Mouse (Mus musculus): ENCODE results near the gene Ssh2. TPM values are rescaled to one million over a fixed set of nuclear protein-coding genes. Genes with fewer than 3 reads are reported as not detected.
A peak's percentile ranks its signal among the peaks of the same experiment; 100 is the strongest.

The Ssh2 gene
- polyA plus RNA-seq, 1 experiment from 2014 or later = 7.7 TPM

GRCm38 (mm10) chr11:77486798-77487197, 270.7 kb downstream of the Ssh2 start:
- Histone ChIP-seq H3K9me3 (replicated peaks) (no peaks in the 10 kb centered on the region), H3K36me3 (peaks cover 5% of the 10 kb centered on the region; the same call in 1 of the 2 replicates), H3K4me3 (peak overlapping the region; percentile 81; the same call in 1 of the 2 replicates), H3K27me3 (ENCODE audit: low read depth, poor library complexity, severe bottlenecking) (0 out of 2 replicates have a peak, but pooled peaks cover 9% of the 10 kb centered on the region), H3K4me1 (peaks cover 74% of the 10 kb centered on the region), H3K27ac (replicated peaks) (0 out of 2 replicates have a peak overlapping the region, but pooled peaks have one; percentile 4)
- DNase-seq (ENCODE audit: low spot score) = no peak
- 83% methylated on average over 5 of the region's 5 CpGs for WGBS

DNA sequence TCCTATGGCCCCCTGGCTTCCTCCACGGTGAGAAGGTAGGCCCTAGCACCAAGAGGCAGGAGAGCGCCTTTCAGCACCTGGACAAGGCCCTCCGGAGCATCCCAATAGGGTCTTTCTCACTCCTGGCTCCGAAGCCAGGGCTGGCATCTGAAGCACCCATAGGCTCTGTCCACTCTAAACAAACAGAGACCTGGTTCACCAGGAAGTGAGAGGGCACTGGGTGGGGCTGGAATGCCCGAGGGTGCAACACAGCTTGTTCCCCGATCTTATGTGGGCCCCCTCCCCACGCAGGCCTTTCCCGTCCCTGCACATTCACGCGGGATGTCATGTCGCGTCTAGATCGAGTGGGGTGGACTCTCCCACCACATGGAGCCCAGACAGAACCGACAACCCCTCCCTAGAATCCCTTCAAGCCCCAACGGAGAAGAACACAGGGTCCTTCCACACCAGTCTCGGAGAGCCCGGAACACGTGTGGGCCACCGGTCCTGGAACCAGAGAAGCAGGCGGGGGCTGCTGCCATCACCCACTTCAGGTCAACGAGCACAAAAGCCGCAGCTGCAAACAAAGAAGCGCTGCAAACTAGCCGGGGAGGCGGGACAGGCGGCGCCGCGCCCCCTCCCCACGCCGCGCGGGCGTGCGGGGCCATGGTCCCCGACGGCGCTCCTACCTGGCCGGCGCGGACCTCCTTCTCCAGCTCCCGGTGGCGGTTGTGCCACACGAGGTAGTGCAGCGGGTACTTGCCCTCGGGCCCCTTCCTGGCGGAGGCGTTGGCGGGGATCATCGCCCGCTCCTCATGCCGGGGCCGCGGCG, 272.9 kb downstream of the Ssh2 start:
- H3K4me3 ChIP-seq = peak overlapping the region; percentile 81
- no peaks in the 10 kb centered on the region for H3K9me3 ChIP-seq (replicated peaks)
- DNase-seq (ENCODE audit: low spot score) = peak; percentile 46
- 0 out of 2 replicates have a peak, but pooled peaks cover 9% of the 10 kb centered on the region for H3K27me3 ChIP-seq (ENCODE audit: low read depth, poor library complexity, severe bottlenecking)
- 0 out of 2 replicates have a peak, but pooled peaks cover 3% of the 10 kb centered on the region for H3K36me3 ChIP-seq
- 2% methylated on average over 55 of the region's 55 CpGs for WGBS
- peaks cover 83% of the 10 kb centered on the region for H3K4me1 ChIP-seq
- peak overlapping the region; percentile 94 for H3K27ac ChIP-seq (replicated peaks)

GRCm38 (mm10) chr11:77489591-77490235, 273.6 kb downstream of the Ssh2 start, which contains the start of gene Ankrd13b:
Gene Ankrd13b (minus strand): TSS chr11:77489678.
- H3K4me3 ChIP-seq = peak within 1 kb of the TSS; percentile 81
- WGBS = 2% methylated on average over 86 of the region's 87 CpGs
- peaks cover 91% of the 10 kb centered on the region for H3K4me1 ChIP-seq

GRCm38 (mm10) chr11:77490451-77490850, 274.4 kb downstream of the Ssh2 start:
- DNase-seq (ENCODE audit: low spot score) = no peak
- Histone ChIP-seq H3K36me3 (0 out of 2 replicates have a peak, but pooled peaks cover 3% of the 10 kb centered on the region), H3K9me3 (replicated peaks) (no peaks in the 10 kb centered on the region), H3K27ac (replicated peaks) (peak overlapping the region; percentile 94; the same call in 1 of the 2 replicates), H3K4me3 (peak overlapping the region; percentile 81), H3K27me3 (ENCODE audit: low read depth, poor library complexity, severe bottlenecking) (0 out of 2 replicates have a peak, but pooled peaks cover 9% of the 10 kb centered on the region), H3K4me1 (peaks cover 92% of the 10 kb centered on the region)
- 72% methylated on average over 6 of the region's 6 CpGs for WGBS

More at GRCm38 (mm10) chr11:77489591-77490235, 273.6 kb downstream of the Ssh2 start, which contains the start of gene Ankrd13b:
- H3K36me3 ChIP-seq = 0 out of 2 replicates have a peak, but pooled peaks cover 3% of the 10 kb centered on the region
- H3K27me3 ChIP-seq (ENCODE audit: low read depth, poor library complexity, severe bottlenecking) = 0 out of 2 replicates have a peak, but pooled peaks cover 9% of the 10 kb centered on the region
- H3K9me3 ChIP-seq (replicated peaks) = no peaks in the 10 kb centered on the region
- peak within 1 kb of the TSS; percentile 94 for H3K27ac ChIP-seq (replicated peaks)
- peak; percentile 86 for DNase-seq (ENCODE audit: low spot score)

- WGBS = 2% methylated on average over 13 of the region's 13 CpGs
- H3K4me3 ChIP-seq = peak overlapping the region; percentile 81
- no peaks in the 10 kb centered on the region for H3K9me3 ChIP-seq (replicated peaks)
- H3K36me3 ChIP-seq = 0 out of 2 replicates have a peak, but pooled peaks cover 3% of the 10 kb centered on the region
- 0 out of 2 replicates have a peak, but pooled peaks cover 9% of the 10 kb centered on the region for H3K27me3 ChIP-seq (ENCODE audit: low read depth, poor library complexity, severe bottlenecking)
- peak; percentile 98 for DNase-seq (ENCODE audit: low spot score)
- peaks cover 92% of the 10 kb centered on the region for H3K4me1 ChIP-seq
- peak overlapping the region; percentile 93 for H3K27ac ChIP-seq (replicated peaks)
Measured at GRCm38 (mm10) chr11:77491123-77491501, 275.0 kb downstream of the Ssh2 start.

- under 1% methylated on average over 23 of the region's 23 CpGs for WGBS
- peak overlapping the region; percentile 81 for H3K4me3 ChIP-seq
Measured at GRCm38 (mm10) chr11:77491502-77492291, 275.6 kb downstream of the Ssh2 start.

DNA sequence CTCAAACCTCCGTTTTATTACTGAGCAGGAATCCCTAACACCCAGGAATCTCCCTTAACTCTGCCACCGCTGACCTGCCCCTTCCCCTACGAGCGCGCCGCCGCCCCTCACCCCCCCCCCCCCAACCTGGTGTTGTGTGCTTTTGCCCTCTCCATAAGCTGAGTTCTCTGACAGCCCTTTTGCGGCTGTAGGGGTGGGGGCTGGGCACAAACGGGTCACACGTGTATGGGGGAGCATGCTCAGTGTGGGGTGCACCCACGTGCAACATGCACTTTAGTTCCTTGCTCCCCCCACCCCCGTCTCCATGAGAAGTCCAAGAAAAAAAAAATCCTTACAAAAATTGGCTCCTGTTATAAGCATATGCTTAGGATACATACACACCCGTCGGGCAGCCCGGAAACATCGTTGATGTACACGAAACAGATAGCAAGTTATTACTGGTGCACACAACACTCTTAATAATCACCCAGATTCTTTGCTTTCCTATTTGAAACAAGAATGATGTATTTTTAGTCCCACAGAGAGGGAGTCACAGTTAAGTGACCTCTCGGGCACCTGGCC, 276.3 kb downstream of the Ssh2 start:
- Histone ChIP-seq H3K4me1 (peaks cover 91% of the 10 kb centered on the region), H3K4me3 (peak overlapping the region; percentile 81), H3K27ac (replicated peaks) (peak overlapping the region; percentile 93), H3K27me3 (ENCODE audit: low read depth, poor library complexity, severe bottlenecking) (0 out of 2 replicates have a peak, but pooled peaks cover 9% of the 10 kb centered on the region), H3K9me3 (replicated peaks) (no peaks in the 10 kb centered on the region), H3K36me3 (0 out of 2 replicates have a peak, but pooled peaks cover 5% of the 10 kb centered on the region)
- 2% methylated on average over 18 of the region's 18 CpGs for WGBS
- no peak for DNase-seq (ENCODE audit: low spot score)

More at GRCm38 (mm10) chr11:77491502-77492291, 275.6 kb downstream of the Ssh2 start:
- peak; percentile 83 for DNase-seq (ENCODE audit: low spot score)
- Histone ChIP-seq H3K27me3 (ENCODE audit: low read depth, poor library complexity, severe bottlenecking) (0 out of 2 replicates have a peak, but pooled peaks cover 9% of the 10 kb centered on the region), H3K4me1 (peaks cover 91% of the 10 kb centered on the region), H3K9me3 (replicated peaks) (no peaks in the 10 kb centered on the region), H3K36me3 (0 out of 2 replicates have a peak, but pooled peaks cover 2% of the 10 kb centered on the region), H3K27ac (replicated peaks) (peak overlapping the region; percentile 93)

GRCm38 (mm10) chr11:77492911-77493332, 276.8 kb downstream of the Ssh2 start:
- Histone ChIP-seq H3K27ac (replicated peaks) (peak overlapping the region; percentile 93), H3K4me1 (peaks cover 91% of the 10 kb centered on the region), H3K36me3 (0 out of 2 replicates have a peak, but pooled peaks cover 5% of the 10 kb centered on the region), H3K9me3 (replicated peaks) (no peaks in the 10 kb centered on the region), H3K27me3 (ENCODE audit: low read depth, poor library complexity, severe bottlenecking) (0 out of 2 replicates have a peak, but pooled peaks cover 9% of the 10 kb centered on the region), H3K4me3 (peak overlapping the region; percentile 81)
- WGBS = 0% methylated on average over 32 of the region's 32 CpGs
- peak; percentile 90 for DNase-seq (ENCODE audit: low spot score)

GRCm38 (mm10) chr11:77493512-77494343, 277.6 kb downstream of the Ssh2 start, which contains the start of gene Git1:
Gene Git1 (plus strand): TSS chr11:77493562.
- Histone ChIP-seq H3K27me3 (ENCODE audit: low read depth, poor library complexity, severe bottlenecking) (0 out of 2 replicates have a peak, but pooled peaks cover 9% of the 10 kb centered on the region), H3K27ac (replicated peaks) (peak within 1 kb of the TSS; percentile 93), H3K4me3 (peak within 1 kb of the TSS; percentile 81), H3K36me3 (peaks cover 6% of the 10 kb centered on the region), H3K9me3 (replicated peaks) (no peaks in the 10 kb centered on the region), H3K4me1 (peaks cover 91% of the 10 kb centered on the region)
- peak; percentile 58 for DNase-seq (ENCODE audit: low spot score)
- WGBS = 3% methylated on average over 71 of the region's 74 CpGs

DNA sequence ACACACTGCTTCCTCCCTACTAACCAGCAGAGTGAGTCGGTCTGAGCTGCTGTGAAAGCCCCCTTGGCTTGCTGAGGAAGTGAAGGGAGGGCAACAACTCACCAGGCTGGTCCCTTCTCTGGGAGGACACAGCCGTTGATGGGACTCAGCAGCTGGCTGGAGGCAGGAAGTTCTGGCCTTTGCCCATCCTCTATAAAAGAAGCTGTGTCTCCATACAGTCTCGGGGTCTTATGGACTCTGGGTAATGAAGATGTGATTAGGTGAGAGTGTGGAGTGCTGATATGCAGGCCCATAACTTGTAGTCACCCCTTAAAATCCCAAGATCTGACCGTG, 278.2 kb downstream of the Ssh2 start:
- H3K27me3 ChIP-seq (ENCODE audit: low read depth, poor library complexity, severe bottlenecking) = 0 out of 2 replicates have a peak, but pooled peaks cover 9% of the 10 kb centered on the region
- DNase-seq (ENCODE audit: low spot score) = no peak
- H3K4me1 ChIP-seq = peaks cover 91% of the 10 kb centered on the region
- H3K36me3 ChIP-seq = peaks cover 12% of the 10 kb centered on the region
- peak overlapping the region; percentile 81 for H3K4me3 ChIP-seq
- peak overlapping the region; percentile 93 for H3K27ac ChIP-seq (replicated peaks)
- no peaks in the 10 kb centered on the region for H3K9me3 ChIP-seq (replicated peaks)
- 36% methylated on average over 4 of the region's 4 CpGs for WGBS

DNA sequence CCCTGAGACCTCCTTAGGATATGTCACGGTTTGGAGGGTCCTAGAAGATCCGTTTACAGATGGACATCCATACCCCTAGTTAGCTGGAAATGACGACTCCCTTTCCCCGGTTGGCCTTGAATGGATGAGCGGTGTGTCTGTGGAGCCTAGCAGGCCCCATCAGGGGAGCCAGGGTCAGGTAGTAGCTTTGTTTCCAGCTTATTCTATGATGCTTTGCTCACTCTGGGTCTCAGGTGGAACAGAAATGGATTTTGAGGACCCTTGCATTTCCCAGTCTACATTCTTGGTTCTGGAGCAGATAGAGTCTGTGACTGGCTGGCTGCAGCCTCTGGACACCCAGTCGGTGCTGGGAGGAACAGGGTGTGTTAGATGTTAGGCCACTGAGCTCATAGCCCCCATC, 278.7 kb downstream of the Ssh2 start:
- no peak for DNase-seq (ENCODE audit: low spot score)
- Histone ChIP-seq H3K36me3 (peaks cover 17% of the 10 kb centered on the region), H3K27ac (replicated peaks) (peak overlapping the region; percentile 93; the same call in 1 of the 2 replicates), H3K4me1 (peaks cover 95% of the 10 kb centered on the region), H3K27me3 (ENCODE audit: low read depth, poor library complexity, severe bottlenecking) (0 out of 2 replicates have a peak, but pooled peaks cover 9% of the 10 kb centered on the region), H3K9me3 (replicated peaks) (no peaks in the 10 kb centered on the region), H3K4me3 (peak overlapping the region; percentile 81)
- WGBS = 78% methylated on average over 6 of the region's 6 CpGs

All from midbrain, embryonic 10.5 days (tissue).